Mouse (Mus musculus) T-helper 2 cell (primary cell): ENCODE results near the gene Angpt4.

Source experiments
- in situ Hi-C: fragments of 300-600 bp; cut with MboI, MseI; formaldehyde crosslinking; loops from one replicate; pipeline ENCODE4 v1.15.1; 2025; ENCODE audit warnings: high pct_unique_total_duplicates

The Angpt4 gene

GRCm38 (mm10) chr2:151910919-151911500 is at the start of gene Angpt4:
Gene Angpt4 (plus strand): TSS chr2:151911210.
- in situ Hi-C loops: no loop called here

- in situ Hi-C loops: no loop called here
Observed at GRCm38 (mm10) chr2:151862257-151862810, 48.7 kb upstream of the Angpt4 start.

GRCm38 (mm10) chr2:151864941-151865340 is 46.1 kb upstream of the Angpt4 start:
- in situ Hi-C loops: no loop called here

- in situ Hi-C loops: no loop called here
Observed at GRCm38 (mm10) chr2:151866487-151866886, 44.5 kb upstream of the Angpt4 start.

- in situ Hi-C loops: no loop called here
Observed at GRCm38 (mm10) chr2:151868196-151868595, 42.8 kb upstream of the Angpt4 start.

- in situ Hi-C loops: no loop called here
Observed at GRCm38 (mm10) chr2:151874551-151874950, 36.5 kb upstream of the Angpt4 start.

GRCm38 (mm10) chr2:151876012-151876485 is 35.0 kb upstream of the Angpt4 start:
- in situ Hi-C loops: loop anchor here (5.0 kb wide), 1 partner anchor 126 kb away; no protein-coding TSS in a partner anchor

GRCm38 (mm10) chr2:151878645-151879044 is 32.4 kb upstream of the Angpt4 start:
- in situ Hi-C loops: loop anchor here (5.0 kb wide), 1 partner anchor 124 kb away; no protein-coding TSS in a partner anchor

- in situ Hi-C loops: loop anchor here (5.0 kb wide), 1 partner anchor 123 kb away; no protein-coding TSS in a partner anchor
Observed at GRCm38 (mm10) chr2:151879760-151880159, 31.2 kb upstream of the Angpt4 start.

- in situ Hi-C loops: loop anchor here (10.0 kb wide), 1 partner anchor 284 kb away; no protein-coding TSS in a partner anchor
Observed at GRCm38 (mm10) chr2:151891031-151891430, 20.0 kb upstream of the Angpt4 start.

- in situ Hi-C loops: loop anchor here (10.0 kb wide), 1 partner anchor 282 kb away; no protein-coding TSS in a partner anchor
Observed at GRCm38 (mm10) chr2:151893122-151893774, 17.8 kb upstream of the Angpt4 start.

- in situ Hi-C loops: loop anchor here (10.0 kb wide), 1 partner anchor 280 kb away; no protein-coding TSS in a partner anchor
Observed at GRCm38 (mm10) chr2:151894209-151894980, 16.6 kb upstream of the Angpt4 start.

- in situ Hi-C loops: loop anchor here (10.0 kb wide), 1 partner anchor 279 kb away; no protein-coding TSS in a partner anchor
Observed at GRCm38 (mm10) chr2:151895911-151896310, 15.1 kb upstream of the Angpt4 start.

GRCm38 (mm10) chr2:151898106-151898505 is 12.9 kb upstream of the Angpt4 start:
- in situ Hi-C loops: loop anchor here (10.0 kb wide), 1 partner anchor 277 kb away; no protein-coding TSS in a partner anchor

- in situ Hi-C loops: no loop called here
Observed at GRCm38 (mm10) chr2:151900845-151901244, 10.2 kb upstream of the Angpt4 start.

- in situ Hi-C loops: no loop called here
Observed at GRCm38 (mm10) chr2:151903267-151903666, 7.7 kb upstream of the Angpt4 start.

GRCm38 (mm10) chr2:151903933-151904332 is 7.1 kb upstream of the Angpt4 start:
- in situ Hi-C loops: no loop called here

- in situ Hi-C loops: no loop called here
Observed at GRCm38 (mm10) chr2:151904636-151905035, 6.4 kb upstream of the Angpt4 start.

- in situ Hi-C loops: no loop called here
Observed at GRCm38 (mm10) chr2:151907020-151907419, 4.0 kb upstream of the Angpt4 start.

GRCm38 (mm10) chr2:151909386-151909785 is 1.6 kb upstream of the Angpt4 start:
- in situ Hi-C loops: no loop called here

- in situ Hi-C loops: no loop called here
Observed at GRCm38 (mm10) chr2:151910498-151910897, 512 bp upstream of the Angpt4 start.

GRCm38 (mm10) chr2:151911751-151912150 is 741 bp downstream of the Angpt4 start:
- in situ Hi-C loops: no loop called here
